Mouse (Mus musculus): Measurements from ENCODE around the gene Rxfp4. TPM values are rescaled to one million over a fixed set of nuclear protein-coding genes. Genes with fewer than 3 reads are reported as not detected.

Gene Rxfp4
- total and polyA plus RNA-seq, 2 experiments from 2014 or later: not detected

GRCm38 (mm10) chr3:88647076-88647475, 5.9 kb downstream of the Rxfp4 start:
- H3K27ac ChIP-seq (ENCODE audit: low read depth): no peak overlapping the region
- H3K9me3 ChIP-seq (replicated peaks; ENCODE audit: control insufficient read depth, low read length): no peaks in the 10 kb centered on the region
- H3K4me1 ChIP-seq (ENCODE audit: control insufficient read depth, insufficient read depth): no peaks in the 10 kb centered on the region
- ATAC-seq (ENCODE audit: insufficient read depth, low read depth) (no peak), DNase-seq (ENCODE audit: low spot score) (no peak)
- 79% methylated on average over 3 of the region's 3 CpGs for WGBS
- H3K4me2 ChIP-seq (ENCODE audit: low read depth, low read length): no peak overlapping the region
- H3K27me3 ChIP-seq (ENCODE audit: control insufficient read depth, insufficient read depth, low read length): no peaks in the 10 kb centered on the region
- no peak overlapping the region for H3K4me3 ChIP-seq (ENCODE audit: low read depth, low read length)
- no peak overlapping the region for H3K9ac ChIP-seq (replicated peaks; ENCODE audit: low read depth, low read length)
- TF ChIP-seq EP300 (IDR thresholded peaks at IDR 0.05; ENCODE audit: low read depth) (no peak), CTCF (IDR thresholded peaks at IDR 0.05; ENCODE audit: low read depth) (no peak)
- H3K36me3 ChIP-seq (replicated peaks; ENCODE audit: control insufficient read depth, insufficient read depth, low read length): peaks cover 62% of the 10 kb centered on the region

GRCm38 (mm10) chr3:88646426-88646995, 6.4 kb downstream of the Rxfp4 start:
- no peaks in the 10 kb centered on the region for H3K4me1 ChIP-seq (ENCODE audit: control insufficient read depth, insufficient read depth)
- H3K9ac ChIP-seq (replicated peaks; ENCODE audit: low read depth, low read length): no peak overlapping the region
- H3K4me3 ChIP-seq (ENCODE audit: low read depth, low read length): no peak overlapping the region
- H3K27ac ChIP-seq (ENCODE audit: low read depth): no peak overlapping the region
- TF ChIP-seq EP300 (IDR thresholded peaks at IDR 0.05; ENCODE audit: low read depth) (no peak), CTCF (IDR thresholded peaks at IDR 0.05; ENCODE audit: low read depth) (no peak)
- H3K9me3 ChIP-seq (replicated peaks; ENCODE audit: control insufficient read depth, low read length): no peaks in the 10 kb centered on the region
- H3K36me3 ChIP-seq (replicated peaks; ENCODE audit: control insufficient read depth, insufficient read depth, low read length): peaks cover 68% of the 10 kb centered on the region
- no peak for DNase-seq (ENCODE audit: low spot score)
- no peak for ATAC-seq (ENCODE audit: insufficient read depth, low read depth)
- no peak overlapping the region for H3K4me2 ChIP-seq (ENCODE audit: low read depth, low read length)
- no peaks in the 10 kb centered on the region for H3K27me3 ChIP-seq (ENCODE audit: control insufficient read depth, insufficient read depth, low read length)
- whole genome bisulfite sequencing: 58% methylated on average over 6 of the region's 6 CpGs

GRCm38 (mm10) chr3:88645937-88646336, 7.0 kb downstream of the Rxfp4 start:
- Histone ChIP-seq H3K36me3 (replicated peaks; ENCODE audit: control insufficient read depth, insufficient read depth, low read length) (peaks cover 74% of the 10 kb centered on the region), H3K9ac (replicated peaks; ENCODE audit: low read depth, low read length) (no peak overlapping the region), H3K4me1 (ENCODE audit: control insufficient read depth, insufficient read depth) (no peaks in the 10 kb centered on the region), H3K27me3 (ENCODE audit: control insufficient read depth, insufficient read depth, low read length) (no peaks in the 10 kb centered on the region), H3K4me2 (ENCODE audit: low read depth, low read length) (no peak overlapping the region), H3K9me3 (replicated peaks; ENCODE audit: control insufficient read depth, low read length) (no peaks in the 10 kb centered on the region), H3K4me3 (ENCODE audit: low read depth, low read length) (no peak overlapping the region), H3K27ac (ENCODE audit: low read depth) (no peak overlapping the region)
- ATAC-seq (ENCODE audit: insufficient read depth, low read depth) (no peak), DNase-seq (ENCODE audit: low spot score) (no peak)
- WGBS: 85% methylated on average over 12 of the region's 12 CpGs
- no peak for TF ChIP-seq EP300 (IDR thresholded peaks at IDR 0.05; ENCODE audit: low read depth)
- TF ChIP-seq CTCF (IDR thresholded peaks at IDR 0.05; ENCODE audit: low read depth): no peak

GRCm38 (mm10) chr3:88643078-88643477, 9.9 kb downstream of the Rxfp4 start:
- H3K9me3 ChIP-seq (replicated peaks; ENCODE audit: control insufficient read depth, low read length): no peaks in the 10 kb centered on the region
- H3K36me3 ChIP-seq (replicated peaks; ENCODE audit: control insufficient read depth, insufficient read depth, low read length): peaks cover 95% of the 10 kb centered on the region
- no peaks in the 10 kb centered on the region for H3K4me1 ChIP-seq (ENCODE audit: control insufficient read depth, insufficient read depth)
- 85% methylated on average over 5 of the region's 5 CpGs for WGBS
- H3K27me3 ChIP-seq (ENCODE audit: control insufficient read depth, insufficient read depth, low read length): no peaks in the 10 kb centered on the region
- no peak for ATAC-seq (ENCODE audit: insufficient read depth, low read depth)
- no peak overlapping the region for H3K4me3 ChIP-seq (ENCODE audit: low read depth, low read length)
- no peak overlapping the region for H3K4me2 ChIP-seq (ENCODE audit: low read depth, low read length)
- DNase-seq (ENCODE audit: low spot score): no peak
- H3K27ac ChIP-seq (ENCODE audit: low read depth): no peak overlapping the region
- H3K9ac ChIP-seq (replicated peaks; ENCODE audit: low read depth, low read length): no peak overlapping the region
- TF ChIP-seq EP300 (IDR thresholded peaks at IDR 0.05; ENCODE audit: low read depth) (no peak), CTCF (IDR thresholded peaks at IDR 0.05; ENCODE audit: low read depth) (no peak)

DNA sequence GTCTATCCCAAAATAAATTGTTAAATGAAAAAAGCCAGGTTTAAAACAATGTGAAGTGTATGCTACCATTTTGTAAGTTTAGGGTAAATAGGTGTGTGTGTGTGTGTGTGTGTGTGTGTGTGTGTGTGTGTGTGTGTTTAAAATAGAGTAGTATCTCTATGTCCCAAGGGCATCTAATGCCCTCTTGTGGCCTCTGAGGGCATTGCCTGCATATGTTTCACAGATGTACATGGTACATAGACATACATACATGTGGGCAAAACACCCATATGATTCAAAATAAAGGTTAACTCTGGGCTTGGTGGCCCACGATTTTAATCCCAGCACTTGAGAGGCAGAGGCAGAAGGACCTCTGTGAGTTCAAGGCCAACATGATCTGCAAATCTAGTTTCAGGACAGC, 12.3 kb downstream of the Rxfp4 start:
- Histone ChIP-seq H3K4me3 (ENCODE audit: low read depth, low read length) (no peak overlapping the region), H3K9me3 (replicated peaks; ENCODE audit: control insufficient read depth, low read length) (no peaks in the 10 kb centered on the region), H3K4me1 (ENCODE audit: control insufficient read depth, insufficient read depth) (peaks cover 7% of the 10 kb centered on the region; the same call in 1 of the 2 replicates), H3K27me3 (ENCODE audit: control insufficient read depth, insufficient read depth, low read length) (no peaks in the 10 kb centered on the region), H3K9ac (replicated peaks; ENCODE audit: low read depth, low read length) (no peak overlapping the region), H3K4me2 (ENCODE audit: low read depth, low read length) (no peak overlapping the region), H3K27ac (ENCODE audit: low read depth) (no peak overlapping the region), H3K36me3 (replicated peaks; ENCODE audit: control insufficient read depth, insufficient read depth, low read length) (peaks cover 94% of the 10 kb centered on the region)
- peak; percentile 70 for TF ChIP-seq CTCF (IDR thresholded peaks at IDR 0.05; ENCODE audit: low read depth)
- no peak for TF ChIP-seq EP300 (IDR thresholded peaks at IDR 0.05; ENCODE audit: low read depth)
- 75% methylated on average over 1 of the region's 1 CpGs for WGBS
- 0 out of 2 replicates have a peak, but pooled peaks have one; percentile 22 for ATAC-seq (ENCODE audit: insufficient read depth, low read depth)
- DNase-seq (ENCODE audit: low spot score): no peak

DNA sequence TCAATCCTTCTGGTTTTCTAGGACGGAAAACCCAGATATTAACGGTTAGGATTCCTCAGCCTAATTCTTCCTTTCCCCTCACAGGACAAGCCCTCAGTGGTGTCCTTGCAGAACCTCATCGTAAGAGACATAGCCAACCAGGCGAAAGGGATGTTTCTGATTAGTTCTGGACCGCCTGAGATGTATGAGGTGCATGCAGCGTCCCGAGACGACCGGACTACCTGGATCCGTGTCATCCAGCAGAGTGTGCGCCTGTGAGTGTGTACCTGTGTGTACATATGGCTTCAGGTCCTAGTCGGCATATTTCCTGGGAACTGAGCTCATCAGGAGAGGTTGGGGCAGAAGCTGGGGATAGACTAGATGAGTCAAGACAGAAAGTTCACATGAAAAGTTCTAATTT, 13.7 kb downstream of the Rxfp4 start:
- Histone ChIP-seq H3K9me3 (replicated peaks; ENCODE audit: control insufficient read depth, low read length) (no peaks in the 10 kb centered on the region), H3K4me1 (ENCODE audit: control insufficient read depth, insufficient read depth) (peaks cover 7% of the 10 kb centered on the region; the same call in 1 of the 2 replicates), H3K9ac (replicated peaks; ENCODE audit: low read depth, low read length) (no peak overlapping the region), H3K36me3 (replicated peaks; ENCODE audit: control insufficient read depth, insufficient read depth, low read length) (peaks cover 96% of the 10 kb centered on the region), H3K4me2 (ENCODE audit: low read depth, low read length) (no peak overlapping the region), H3K27ac (ENCODE audit: low read depth) (no peak overlapping the region), H3K27me3 (ENCODE audit: control insufficient read depth, insufficient read depth, low read length) (no peaks in the 10 kb centered on the region), H3K4me3 (ENCODE audit: low read depth, low read length) (no peak overlapping the region)
- 96% methylated on average over 12 of the region's 12 CpGs for WGBS
- TF ChIP-seq CTCF (IDR thresholded peaks at IDR 0.05; ENCODE audit: low read depth) (no peak), EP300 (IDR thresholded peaks at IDR 0.05; ENCODE audit: low read depth) (no peak)
- DNase-seq (ENCODE audit: low spot score) (no peak), ATAC-seq (ENCODE audit: insufficient read depth, low read depth) (no peak)
